8 mouse cellular contexts compared by ENCODE assay signal in genomic region chr1:171478968-171479367, GRCm38 (mm10). TPM values are rescaled to one million over a fixed set of nuclear protein-coding genes. Genes with fewer than 3 reads are reported as not detected.
DNase-seq lines count a peak whose midpoint lies in the region; ATAC-seq and TF ChIP-seq lines count a peak whose summit lies in the region.

No protein-coding gene starts in this region.

- WGBS in heart, postnatal 0 days, result 33% methylated on average over 2 of the region's 2 CpGs
- 33% methylated on average over 2 of the region's 2 CpGs for WGBS in lung, embryonic 15.5 days

- no peak for TF ChIP-seq EP300 in heart, postnatal 0 days (IDR thresholded peaks at IDR 0.05; ENCODE audit: low read depth)

- H3K27ac ChIP-seq in heart, postnatal 0 days (ENCODE audit: low read depth), result no peak overlapping the region
- H3K27ac ChIP-seq in lung, embryonic 15.5 days, result peak overlapping the region; percentile 95

- ATAC-seq in CD4-positive, CD25-positive, alpha-beta regulatory T cell, adult 4 months, result peak; percentile 74
- peak; percentile 58 for ATAC-seq in activated CD4-positive, CD25-positive, alpha-beta regulatory T cell, adult 4 months
- peak; percentile 80 for ATAC-seq in common myeloid progenitor, adult 5-6 weeks (replicated peaks; ENCODE audit: low read depth, poor library complexity, severe bottlenecking)
- ATAC-seq in heart, postnatal 0 days (ENCODE audit: insufficient read depth, low read depth), result 0 out of 2 replicates have a peak, but pooled peaks have one; percentile 17
- peak; percentile 9; the same call in 1 of the 2 replicates for ATAC-seq in lung, embryonic 15.5 days (ENCODE audit: borderline replicate concordance, extremely low read depth, low FRiP score, low TSS enrichment)

- H3K4me1 ChIP-seq in heart, postnatal 0 days (ENCODE audit: control insufficient read depth, insufficient read depth), result no peaks in the 10 kb centered on the region
- peaks cover 6% of the 10 kb centered on the region for H3K4me1 ChIP-seq in lung, embryonic 15.5 days

- no peak overlapping the region for H3K9ac ChIP-seq in heart, postnatal 0 days (replicated peaks; ENCODE audit: low read depth, low read length)
- H3K9ac ChIP-seq in lung, embryonic 15.5 days, result no peak overlapping the region

- H3K36me3 ChIP-seq in heart, postnatal 0 days (replicated peaks; ENCODE audit: control insufficient read depth, insufficient read depth, low read length), result no peaks in the 10 kb centered on the region
- H3K36me3 ChIP-seq in lung, embryonic 15.5 days, result no peaks in the 10 kb centered on the region

- H3K27me3 ChIP-seq in heart, postnatal 0 days (ENCODE audit: control insufficient read depth, insufficient read depth, low read length), result no peaks in the 10 kb centered on the region
- no peaks in the 10 kb centered on the region for H3K27me3 ChIP-seq in lung, embryonic 15.5 days

- H3K4me3 ChIP-seq in heart, postnatal 0 days (ENCODE audit: low read depth, low read length), result no peak overlapping the region
- no peak overlapping the region for H3K4me3 ChIP-seq in lung, embryonic 15.5 days

- H3K4me2 ChIP-seq in heart, postnatal 0 days (ENCODE audit: low read depth, low read length), result no peak overlapping the region
- H3K4me2 ChIP-seq in lung, embryonic 15.5 days, result no peak overlapping the region

- peak; percentile 88 for TF ChIP-seq CTCF in heart, postnatal 0 days (IDR thresholded peaks at IDR 0.05; ENCODE audit: low read depth)

- H3K9me3 ChIP-seq in heart, postnatal 0 days (replicated peaks; ENCODE audit: control insufficient read depth, low read length), result peaks cover 10% of the 10 kb centered on the region
- H3K9me3 ChIP-seq in lung, embryonic 15.5 days, result peaks cover 5% of the 10 kb centered on the region

- peak; percentile 70 for DNase-seq in heart, postnatal 0 days (ENCODE audit: low spot score)
- DNase-seq in layer of hippocampus, adult 11-12 months (ENCODE audit: low spot score), result peak; percentile 85
- DNase-seq in retina, postnatal 1 day, result peak; percentile 69
- peak; percentile 53 for DNase-seq in urinary bladder, adult 2 months (ENCODE audit: low spot score)

RNA-seq across cellular contexts. Expression of gene Alyref2, which starts 24.3 kb away (rescaled TPM):
- 10 to 100 TPM; 10.5 to 11.7 TPM for polyA plus RNA-seq in CD4-positive, CD25-positive, alpha-beta regulatory T cell, adult 4 months (2017; shearing (Covaris generic))
- polyA plus RNA-seq in activated CD4-positive, CD25-positive, alpha-beta regulatory T cell, adult 4 months (2017; shearing (Covaris generic)), result 10 to 100 TPM in 1 of 2 experiments, 1 to 10 TPM in 1; 8.9 to 11.1 TPM
- total RNA-seq in common myeloid progenitor, adult 5-6 weeks (2017), result 4.8 and 13.0 TPM in 2 replicates
- total RNA-seq in heart, postnatal 0 days (2014; rRNA removed; ENCODE audit: low replicate concordance), result 8.0 and 10.0 TPM in 2 replicates
- 13.5 and 14.6 TPM in 2 replicates for polyA plus RNA-seq in heart, postnatal 0 days (2015; fragmentation: Nextera tagmentation; extraction: Ambion mirVana)
- 12.8 and 13.0 TPM in 2 replicates for polyA plus RNA-seq in lung, embryonic 15.5 days (2015; fragmentation: Nextera tagmentation; extraction: Ambion mirVana)
- polyA plus RNA-seq in urinary bladder, adult 2 months (2012; rRNA removed), result 7.9 and 8.8 TPM in 2 replicates

RNA-seq across cellular contexts. Expression of gene F11r, which starts 41.6 kb away (rescaled TPM):
- polyA plus RNA-seq in CD4-positive, CD25-positive, alpha-beta regulatory T cell, adult 4 months (2017; shearing (Covaris generic)), result 1 to 10 TPM in 1 of 2 experiments, under 1 TPM in 1; 0.16 to 1.1 TPM
- polyA plus RNA-seq in activated CD4-positive, CD25-positive, alpha-beta regulatory T cell, adult 4 months (2017; shearing (Covaris generic)), result under 1 TPM in 1 of 2 experiments, not detected in 1; 0.18 TPM
- 1.1 and 5.4 TPM in 2 replicates for total RNA-seq in common myeloid progenitor, adult 5-6 weeks (2017)
- 45.6 and 75.5 TPM in 2 replicates for total RNA-seq in heart, postnatal 0 days (2014; rRNA removed; ENCODE audit: low replicate concordance)
- 75.8 and 78.3 TPM in 2 replicates for polyA plus RNA-seq in heart, postnatal 0 days (2015; fragmentation: Nextera tagmentation; extraction: Ambion mirVana)
- polyA plus RNA-seq in lung, embryonic 15.5 days (2015; fragmentation: Nextera tagmentation; extraction: Ambion mirVana), result 102 and 115 TPM in 2 replicates
- 76.3 and 79.2 TPM in 2 replicates for polyA plus RNA-seq in urinary bladder, adult 2 months (2012; rRNA removed)

RNA-seq across cellular contexts. Expression of gene Itln1, which starts 56.1 kb away (rescaled TPM):
- polyA plus RNA-seq in CD4-positive, CD25-positive, alpha-beta regulatory T cell, adult 4 months (2017; shearing (Covaris generic)), result not detected
- polyA plus RNA-seq in activated CD4-positive, CD25-positive, alpha-beta regulatory T cell, adult 4 months (2017; shearing (Covaris generic)), result not detected
- not detected in 2 replicates for total RNA-seq in common myeloid progenitor, adult 5-6 weeks (2017)
- total RNA-seq in heart, postnatal 0 days (2014; rRNA removed; ENCODE audit: low replicate concordance), result not detected in 2 replicates
- polyA plus RNA-seq in heart, postnatal 0 days (2015; fragmentation: Nextera tagmentation; extraction: Ambion mirVana), result not detected in 2 replicates
- polyA plus RNA-seq in lung, embryonic 15.5 days (2015; fragmentation: Nextera tagmentation; extraction: Ambion mirVana), result not detected in 2 replicates
- polyA plus RNA-seq in urinary bladder, adult 2 months (2012; rRNA removed), result 0.06 TPM in 1 of 2 replicates, not detected in the other

Comparison
In these comparisons a context has a peak if more than half of its experiments do, and no peak if none do; other contexts are left out.
1. ATAC-seq: peak in every context shown above with its lines; median percentile 80 in common myeloid progenitor, adult 5-6 weeks; 74 in CD4-positive, CD25-positive, alpha-beta regulatory T cell, adult 4 months; 58 in activated CD4-positive, CD25-positive, alpha-beta regulatory T cell, adult 4 months; 17 in heart, postnatal 0 days; 9 in lung, embryonic 15.5 days.
2. RNA of gene F11r, which starts 41.6 kb away (polyA plus RNA-seq): 102 to 115 TPM in lung, embryonic 15.5 days, 76.3 to 79.2 TPM in urinary bladder, adult 2 months and 75.8 to 78.3 TPM in heart, postnatal 0 days; 0.16 to 1.1 TPM in CD4-positive, CD25-positive, alpha-beta regulatory T cell, adult 4 months and 0.18 TPM in activated CD4-positive, CD25-positive, alpha-beta regulatory T cell, adult 4 months; every median in the first group is over 10 times any median in the second.
3. Peak in every context shown above with its lines, with median percentiles within 50 percentile points of each other: DNase-seq.